Mouse (Mus musculus): ENCODE data around the gene Lhcgr. TPM values are rescaled to one million over a fixed set of nuclear protein-coding genes. Genes with fewer than 3 reads are reported as not detected.

The Lhcgr gene
- polyA plus RNA-seq, 1 experiment from 2014 or later = 1.6 TPM

- H3K4me1 ChIP-seq (replicated peaks; ENCODE audit: control insufficient read depth, insufficient read depth, low read length) = peaks cover 30% of the 10 kb centered on the region
These were observed 36.0 kb downstream of the Lhcgr start for GRCm38 (mm10) chr17:88755776-88756175.

DNA sequence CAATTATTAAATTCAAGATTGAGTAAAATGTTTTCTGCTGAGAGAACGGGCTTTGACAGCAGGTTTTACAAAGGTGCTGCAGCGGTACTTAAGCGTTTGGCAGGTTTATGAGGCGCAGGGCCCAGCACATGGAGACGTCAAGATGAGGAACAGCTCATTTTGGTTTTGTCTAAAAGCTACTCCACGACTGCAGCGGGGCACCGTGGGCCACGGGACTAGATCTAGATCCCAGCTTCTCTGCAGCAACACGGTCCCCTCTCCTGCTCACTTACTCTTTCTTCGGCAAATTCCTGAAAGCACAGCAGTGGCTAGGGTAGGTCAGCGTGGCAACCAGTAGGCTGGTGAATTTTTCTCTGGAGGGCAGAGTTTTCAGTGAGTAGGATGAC, 38.3 kb downstream of the Lhcgr start:
- no peaks in the 10 kb centered on the region for H3K36me3 ChIP-seq (ENCODE audit: control insufficient read depth, insufficient read depth)
- H3K4me1 ChIP-seq (replicated peaks; ENCODE audit: control insufficient read depth, insufficient read depth, low read length) = peaks cover 29% of the 10 kb centered on the region
- H3K27ac ChIP-seq (ENCODE audit: low read length) = peak overlapping the region; percentile 28; the same call in 1 of the 2 replicates
- H3K9me3 ChIP-seq (ENCODE audit: control insufficient read depth, low read length) = no peaks in the 10 kb centered on the region
- H3K27me3 ChIP-seq (replicated peaks; ENCODE audit: control insufficient read depth, insufficient read depth, low read length) = peaks cover 7% of the 10 kb centered on the region; the same call in 1 of the 2 replicates
- ATAC-seq = no peak
- no peak overlapping the region; the same call in 1 of the 2 replicates for H3K4me3 ChIP-seq (replicated peaks; ENCODE audit: low read length)
- WGBS = 56% methylated on average over 12 of the region's 12 CpGs
- H3K4me2 ChIP-seq (ENCODE audit: low read length) = peak overlapping the region; percentile 18
- H3K9ac ChIP-seq (replicated peaks; ENCODE audit: low read depth, low read length) = no peak overlapping the region

More at GRCm38 (mm10) chr17:88755776-88756175, 36.0 kb downstream of the Lhcgr start:
- Histone ChIP-seq H3K9ac (replicated peaks; ENCODE audit: low read depth, low read length) (no peak overlapping the region), H3K27me3 (replicated peaks; ENCODE audit: control insufficient read depth, insufficient read depth, low read length) (peaks cover 7% of the 10 kb centered on the region; the same call in 1 of the 2 replicates), H3K36me3 (ENCODE audit: control insufficient read depth, insufficient read depth) (no peaks in the 10 kb centered on the region), H3K4me3 (replicated peaks; ENCODE audit: low read length) (no peak overlapping the region), H3K27ac (ENCODE audit: low read length) (no peak overlapping the region), H3K9me3 (ENCODE audit: control insufficient read depth, low read length) (no peaks in the 10 kb centered on the region), H3K4me2 (ENCODE audit: low read length) (no peak overlapping the region)
- WGBS = 73% methylated on average over 6 of the region's 6 CpGs
- no peak for ATAC-seq

DNA sequence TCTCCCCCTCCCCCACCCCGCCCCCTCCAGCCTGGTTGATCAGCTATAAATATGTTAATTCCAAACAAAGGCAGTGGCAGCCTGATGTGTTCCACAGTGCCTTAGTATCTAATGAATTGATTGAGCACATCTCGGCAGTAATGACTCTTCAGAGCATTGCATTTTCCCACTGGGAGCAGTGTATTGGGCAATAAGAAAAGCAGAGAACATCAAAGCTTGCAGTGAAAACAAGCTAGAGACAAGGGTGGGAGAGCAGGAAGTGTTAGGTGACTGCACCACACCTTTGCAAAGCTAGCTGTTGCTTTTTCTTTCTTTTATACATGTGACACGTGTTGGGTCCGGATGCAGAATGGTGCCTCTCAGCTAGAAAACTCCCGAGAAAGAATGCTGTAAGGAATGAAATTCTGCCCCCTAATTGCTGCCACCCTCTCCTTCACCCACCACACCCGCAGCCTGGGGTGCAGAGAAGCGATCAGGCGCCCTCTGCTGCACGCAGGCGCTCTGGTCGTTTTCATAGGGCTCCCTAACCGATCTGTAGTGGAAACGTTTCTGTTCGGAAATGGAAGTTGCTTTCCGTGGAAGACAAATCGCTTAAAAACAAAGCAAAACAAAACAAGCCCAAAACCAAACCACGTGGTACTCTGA, 38.8 kb downstream of the Lhcgr start:
- WGBS = 4% methylated on average over 17 of the region's 17 CpGs
- Histone ChIP-seq H3K27me3 (replicated peaks; ENCODE audit: control insufficient read depth, insufficient read depth, low read length) (peaks cover 7% of the 10 kb centered on the region; the same call in 1 of the 2 replicates), H3K36me3 (ENCODE audit: control insufficient read depth, insufficient read depth) (no peaks in the 10 kb centered on the region), H3K27ac (ENCODE audit: low read length) (no peak overlapping the region), H3K4me3 (replicated peaks; ENCODE audit: low read length) (no peak overlapping the region; the same call in 1 of the 2 replicates), H3K4me1 (replicated peaks; ENCODE audit: control insufficient read depth, insufficient read depth, low read length) (peaks cover 24% of the 10 kb centered on the region), H3K9me3 (ENCODE audit: control insufficient read depth, low read length) (no peaks in the 10 kb centered on the region), H3K9ac (replicated peaks; ENCODE audit: low read depth, low read length) (no peak overlapping the region), H3K4me2 (ENCODE audit: low read length) (peak overlapping the region; percentile 18)
- ATAC-seq = peak; percentile 74

- H3K4me2 ChIP-seq (ENCODE audit: low read length) = 0 out of 2 replicates have a peak overlapping the region, but pooled peaks have one; percentile 1
- H3K4me3 ChIP-seq (replicated peaks; ENCODE audit: low read length) = no peak overlapping the region
- H3K36me3 ChIP-seq (ENCODE audit: control insufficient read depth, insufficient read depth) = no peaks in the 10 kb centered on the region
- no peak overlapping the region for H3K27ac ChIP-seq (ENCODE audit: low read length)
- no peak overlapping the region for H3K9ac ChIP-seq (replicated peaks; ENCODE audit: low read depth, low read length)
- H3K4me1 ChIP-seq (replicated peaks; ENCODE audit: control insufficient read depth, insufficient read depth, low read length) = peaks cover 17% of the 10 kb centered on the region
- no peaks in the 10 kb centered on the region for H3K9me3 ChIP-seq (ENCODE audit: control insufficient read depth, low read length)
- WGBS = 39% methylated on average over 8 of the region's 8 CpGs
- no peak for ATAC-seq
- peaks cover 6% of the 10 kb centered on the region; the same call in 1 of the 2 replicates for H3K27me3 ChIP-seq (replicated peaks; ENCODE audit: control insufficient read depth, insufficient read depth, low read length)
These were observed 42.1 kb downstream of the Lhcgr start for GRCm38 (mm10) chr17:88749646-88750045.

DNA sequence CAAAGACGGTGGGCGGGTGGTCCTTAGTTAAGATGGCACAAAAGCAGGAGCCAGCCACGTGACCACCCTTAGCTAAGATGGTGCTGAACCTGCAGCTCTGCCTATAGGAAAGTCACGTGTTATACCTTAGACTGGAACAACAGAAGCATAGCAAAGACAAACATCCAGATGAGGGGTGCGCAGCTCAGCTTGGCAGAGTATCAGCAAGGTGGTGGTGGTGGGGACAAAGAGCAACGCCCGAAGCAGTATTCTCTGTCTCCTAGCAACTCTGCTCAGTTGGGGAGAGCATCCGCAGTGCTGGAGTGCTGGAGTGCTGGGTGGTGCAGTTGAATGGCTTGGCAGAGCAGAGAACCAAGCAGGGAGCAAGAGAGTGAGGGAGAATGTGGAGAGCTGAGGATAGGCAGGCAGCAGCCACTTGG, 85.5 kb downstream of the Lhcgr start:
- H3K9me3 ChIP-seq (ENCODE audit: control insufficient read depth, low read length) = no peaks in the 10 kb centered on the region
- H3K27me3 ChIP-seq (replicated peaks; ENCODE audit: control insufficient read depth, insufficient read depth, low read length) = no peaks in the 10 kb centered on the region
- ATAC-seq = peak; percentile 62
- peaks cover 12% of the 10 kb centered on the region for H3K4me1 ChIP-seq (replicated peaks; ENCODE audit: control insufficient read depth, insufficient read depth, low read length)
- WGBS = 17% methylated on average over 8 of the region's 8 CpGs
- H3K27ac ChIP-seq (ENCODE audit: low read length) = no peak overlapping the region
- no peak overlapping the region for H3K4me2 ChIP-seq (ENCODE audit: low read length)
- no peaks in the 10 kb centered on the region for H3K36me3 ChIP-seq (ENCODE audit: control insufficient read depth, insufficient read depth)
- no peak overlapping the region for H3K4me3 ChIP-seq (replicated peaks; ENCODE audit: low read length)
- H3K9ac ChIP-seq (replicated peaks; ENCODE audit: low read depth, low read length) = no peak overlapping the region

GRCm38 (mm10) chr17:88703112-88703511, 88.7 kb downstream of the Lhcgr start:
- no peaks in the 10 kb centered on the region for H3K9me3 ChIP-seq (ENCODE audit: control insufficient read depth, low read length)
- WGBS = 31% methylated on average over 4 of the region's 4 CpGs
- no peak overlapping the region for H3K9ac ChIP-seq (replicated peaks; ENCODE audit: low read depth, low read length)
- ATAC-seq = no peak
- no peak overlapping the region for H3K4me3 ChIP-seq (replicated peaks; ENCODE audit: low read length)
- H3K36me3 ChIP-seq (ENCODE audit: control insufficient read depth, insufficient read depth) = no peaks in the 10 kb centered on the region
- H3K4me1 ChIP-seq (replicated peaks; ENCODE audit: control insufficient read depth, insufficient read depth, low read length) = peaks cover 12% of the 10 kb centered on the region
- H3K27ac ChIP-seq (ENCODE audit: low read length) = no peak overlapping the region
- no peak overlapping the region for H3K4me2 ChIP-seq (ENCODE audit: low read length)
- no peaks in the 10 kb centered on the region for H3K27me3 ChIP-seq (replicated peaks; ENCODE audit: control insufficient read depth, insufficient read depth, low read length)

DNA sequence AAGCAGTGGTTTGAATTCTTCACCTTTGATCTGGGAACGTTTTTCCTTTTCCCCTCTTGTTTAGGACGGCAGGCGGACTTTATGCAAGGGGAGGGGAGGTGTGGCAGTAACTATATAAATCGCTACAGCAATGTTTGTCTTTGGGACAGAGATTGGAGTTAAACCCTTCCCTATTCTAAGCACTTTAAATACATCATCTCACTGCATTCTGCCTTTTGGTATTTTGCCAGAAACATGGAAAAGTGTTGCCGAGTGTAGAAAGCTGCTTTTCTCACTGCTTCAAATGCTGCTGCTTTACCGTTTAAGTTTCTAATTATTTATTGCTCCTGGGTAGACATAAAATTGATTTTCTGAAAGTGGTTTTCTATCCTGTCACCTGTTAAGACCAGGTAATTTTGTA, 89.4 kb downstream of the Lhcgr start:
- ATAC-seq = peak; percentile 29; the same call in 1 of the 2 replicates
- no peaks in the 10 kb centered on the region for H3K36me3 ChIP-seq (ENCODE audit: control insufficient read depth, insufficient read depth)
- H3K9ac ChIP-seq (replicated peaks; ENCODE audit: low read depth, low read length) = no peak overlapping the region
- no peaks in the 10 kb centered on the region for H3K27me3 ChIP-seq (replicated peaks; ENCODE audit: control insufficient read depth, insufficient read depth, low read length)
- no peak overlapping the region for H3K27ac ChIP-seq (ENCODE audit: low read length)
- no peak overlapping the region for H3K4me3 ChIP-seq (replicated peaks; ENCODE audit: low read length)
- peaks cover 12% of the 10 kb centered on the region for H3K4me1 ChIP-seq (replicated peaks; ENCODE audit: control insufficient read depth, insufficient read depth, low read length)
- WGBS = 15% methylated on average over 6 of the region's 6 CpGs
- no peaks in the 10 kb centered on the region for H3K9me3 ChIP-seq (ENCODE audit: control insufficient read depth, low read length)
- no peak overlapping the region for H3K4me2 ChIP-seq (ENCODE audit: low read length)

- Histone ChIP-seq H3K4me2 (ENCODE audit: low read length) (no peak overlapping the region), H3K27me3 (replicated peaks; ENCODE audit: control insufficient read depth, insufficient read depth, low read length) (no peaks in the 10 kb centered on the region), H3K36me3 (ENCODE audit: control insufficient read depth, insufficient read depth) (no peaks in the 10 kb centered on the region), H3K9ac (replicated peaks; ENCODE audit: low read depth, low read length) (no peak overlapping the region), H3K27ac (ENCODE audit: low read length) (no peak overlapping the region), H3K9me3 (ENCODE audit: control insufficient read depth, low read length) (no peaks in the 10 kb centered on the region), H3K4me1 (replicated peaks; ENCODE audit: control insufficient read depth, insufficient read depth, low read length) (peaks cover 19% of the 10 kb centered on the region), H3K4me3 (replicated peaks; ENCODE audit: low read length) (no peak overlapping the region)
- ATAC-seq = no peak
These were observed 90.9 kb downstream of the Lhcgr start for GRCm38 (mm10) chr17:88700901-88701300.

GRCm38 (mm10) chr17:88696656-88697333, 95.0 kb downstream of the Lhcgr start:
- Histone ChIP-seq H3K27me3 (replicated peaks; ENCODE audit: control insufficient read depth, insufficient read depth, low read length) (no peaks in the 10 kb centered on the region), H3K9ac (replicated peaks; ENCODE audit: low read depth, low read length) (no peak overlapping the region), H3K4me2 (ENCODE audit: low read length) (peak overlapping the region; percentile 11; the same call in 1 of the 2 replicates), H3K4me1 (replicated peaks; ENCODE audit: control insufficient read depth, insufficient read depth, low read length) (peaks cover 9% of the 10 kb centered on the region), H3K4me3 (replicated peaks; ENCODE audit: low read length) (no peak overlapping the region), H3K36me3 (ENCODE audit: control insufficient read depth, insufficient read depth) (no peaks in the 10 kb centered on the region), H3K27ac (ENCODE audit: low read length) (peak overlapping the region; percentile 47; the same call in 1 of the 2 replicates), H3K9me3 (ENCODE audit: control insufficient read depth, low read length) (no peaks in the 10 kb centered on the region)
- 33% methylated on average over 9 of the region's 9 CpGs for WGBS
- ATAC-seq = peak; percentile 85
